Mouse (Mus musculus) splenic B cell, adult 2 months (primary cell): ENCODE data around the gene Prrt4.
"Not testable (repeated sequence)": the region's sequence is repeated elsewhere in the genome, so short reads cannot be mapped to it uniquely, and the experiment has no call there.

Experiments
- DNase-seq: peaks from one replicate; pipeline ENCODE4 v3.0.0-alpha.2; 2011; ENCODE audit warnings: low read depth, low spot score
- H3K27me3 ChIP-seq: 2 replicates; pipeline ENCODE4 v1.6.1; 2012; ENCODE audit warnings: mild to moderate bottlenecking, low read length, moderate library complexity, mixed read lengths; ENCODE audit not compliant: control insufficient read depth, poor library complexity, insufficient read depth, severe bottlenecking
- H3K36me3 ChIP-seq: 2 replicates; pipeline ENCODE4 v1.6.1; 2012; ENCODE audit warnings: mild to moderate bottlenecking, low read length, moderate library complexity, mixed read lengths; ENCODE audit not compliant: control insufficient read depth, poor library complexity, insufficient read depth, severe bottlenecking

Gene Prrt4

DNA sequence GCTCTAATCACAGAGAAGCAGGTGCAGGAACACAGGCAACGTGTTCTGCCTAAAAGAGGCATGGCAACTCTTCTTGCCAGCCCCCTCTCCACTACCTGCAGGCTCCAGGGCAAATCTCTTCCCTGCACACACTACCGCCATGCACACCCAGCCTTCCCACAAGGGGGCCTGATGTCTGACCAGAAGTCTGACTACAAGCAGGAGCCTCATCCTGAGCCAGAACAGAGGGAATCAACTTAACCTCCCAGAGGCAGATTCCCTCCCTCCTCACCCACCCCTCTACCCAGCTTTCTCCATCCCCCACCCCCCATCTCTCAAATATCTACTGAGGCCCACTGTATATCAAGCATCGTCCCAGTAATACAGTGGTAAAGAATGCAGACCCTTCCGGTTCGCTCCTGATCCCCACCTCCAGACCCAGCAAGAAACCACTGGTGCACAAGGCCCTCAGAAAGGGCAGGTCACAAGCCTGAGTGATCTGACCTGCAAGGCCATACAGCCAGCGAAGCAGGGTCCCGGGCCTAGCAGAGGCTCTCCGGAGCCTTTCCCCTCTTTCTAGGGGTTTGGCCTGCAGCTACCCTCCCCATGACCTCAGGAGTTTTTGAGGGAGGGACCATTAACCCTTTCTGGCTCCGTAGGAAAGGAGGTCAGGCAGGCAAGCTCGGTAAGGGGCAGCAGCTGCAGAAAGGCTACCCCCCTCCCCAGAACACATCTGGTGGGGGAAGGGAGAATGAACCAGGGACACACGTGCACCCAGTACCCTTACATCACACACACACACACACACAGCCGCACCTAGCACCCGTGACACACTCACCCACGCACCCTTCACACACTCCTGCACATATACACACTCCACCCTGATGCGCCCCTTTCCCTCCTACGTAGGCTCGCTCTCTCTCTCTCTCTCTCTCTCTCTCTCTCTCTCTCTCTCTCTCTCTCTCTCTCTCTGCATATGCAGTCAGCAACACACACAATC is 1.2 kb downstream of the Prrt4 start:
- H3K36me3 ChIP-seq = no peaks in the 10 kb centered on the region
- DNase-seq = peak; percentile 56
- H3K27me3 ChIP-seq = no peaks in the 10 kb centered on the region

DNA sequence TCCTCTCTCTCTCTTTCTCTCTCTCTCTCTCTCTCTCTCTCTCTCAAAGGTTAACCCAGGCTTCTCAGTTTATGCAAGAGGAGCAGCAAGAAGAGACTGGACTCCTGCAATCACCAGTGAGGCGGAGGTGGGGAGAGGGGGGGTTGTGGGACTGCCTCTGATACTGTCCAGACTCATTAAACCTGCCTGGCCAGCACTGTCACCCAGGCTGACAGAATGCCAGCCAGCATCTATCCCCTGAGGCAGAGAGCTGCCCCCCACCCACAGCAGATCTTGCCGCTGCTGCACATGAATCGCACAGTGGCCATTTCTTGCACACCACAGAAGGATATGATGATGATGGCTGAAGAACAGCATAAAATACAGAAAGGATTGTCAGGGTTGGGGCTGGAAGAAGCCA is 4.3 kb downstream of the Prrt4 start:
- no peak for DNase-seq
- no peaks in the 10 kb centered on the region for H3K27me3 ChIP-seq
- no peaks in the 10 kb centered on the region for H3K36me3 ChIP-seq

DNA sequence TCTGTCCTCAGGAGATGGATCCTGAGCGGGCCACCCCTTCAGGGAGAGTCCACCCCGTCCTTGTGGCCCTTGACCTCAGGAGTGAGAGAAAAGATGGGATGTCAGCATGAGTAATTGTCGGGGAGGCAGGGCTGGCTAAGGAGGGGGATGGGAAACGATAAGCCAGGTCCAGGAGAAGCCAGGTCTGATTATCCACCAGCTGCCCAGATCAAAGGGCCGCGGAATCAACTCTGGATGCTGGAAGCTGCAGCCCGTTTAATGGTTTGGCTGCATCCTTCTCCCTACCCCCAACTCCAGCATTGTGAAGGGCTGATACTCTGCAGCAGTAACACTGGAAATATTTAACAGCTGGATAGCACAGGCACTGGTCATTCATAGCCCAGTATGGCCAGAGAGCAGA is 5.0 kb downstream of the Prrt4 start:
- DNase-seq = no peak
- Histone ChIP-seq H3K36me3 (no peaks in the 10 kb centered on the region), H3K27me3 (no peaks in the 10 kb centered on the region)

DNA sequence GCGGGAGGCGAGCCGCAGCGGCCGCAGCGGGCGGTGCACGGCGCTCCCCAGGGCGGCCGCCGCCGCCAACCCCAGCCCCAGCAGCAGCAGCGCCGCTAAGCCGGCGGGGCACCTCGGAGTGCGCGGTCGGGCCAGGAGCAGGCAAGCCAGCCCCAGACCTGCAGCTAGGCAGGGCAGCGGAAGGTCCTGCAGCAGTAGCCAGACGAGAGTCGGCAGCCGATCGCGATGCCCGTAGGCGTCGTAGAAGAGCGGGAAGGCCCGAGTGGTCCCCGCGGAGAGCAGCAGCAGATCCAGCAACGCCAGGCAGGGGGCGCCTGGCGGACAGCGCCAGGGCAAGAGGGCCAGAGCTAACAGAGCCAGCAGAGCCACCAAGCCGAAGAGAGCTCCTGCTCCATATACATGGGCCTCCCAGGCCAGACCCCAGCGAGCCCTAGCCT is 8.4 kb downstream of the Prrt4 start:
- peak; percentile 81 for DNase-seq
- Histone ChIP-seq H3K36me3 (no peaks in the 10 kb centered on the region), H3K27me3 (no peaks in the 10 kb centered on the region)

DNA sequence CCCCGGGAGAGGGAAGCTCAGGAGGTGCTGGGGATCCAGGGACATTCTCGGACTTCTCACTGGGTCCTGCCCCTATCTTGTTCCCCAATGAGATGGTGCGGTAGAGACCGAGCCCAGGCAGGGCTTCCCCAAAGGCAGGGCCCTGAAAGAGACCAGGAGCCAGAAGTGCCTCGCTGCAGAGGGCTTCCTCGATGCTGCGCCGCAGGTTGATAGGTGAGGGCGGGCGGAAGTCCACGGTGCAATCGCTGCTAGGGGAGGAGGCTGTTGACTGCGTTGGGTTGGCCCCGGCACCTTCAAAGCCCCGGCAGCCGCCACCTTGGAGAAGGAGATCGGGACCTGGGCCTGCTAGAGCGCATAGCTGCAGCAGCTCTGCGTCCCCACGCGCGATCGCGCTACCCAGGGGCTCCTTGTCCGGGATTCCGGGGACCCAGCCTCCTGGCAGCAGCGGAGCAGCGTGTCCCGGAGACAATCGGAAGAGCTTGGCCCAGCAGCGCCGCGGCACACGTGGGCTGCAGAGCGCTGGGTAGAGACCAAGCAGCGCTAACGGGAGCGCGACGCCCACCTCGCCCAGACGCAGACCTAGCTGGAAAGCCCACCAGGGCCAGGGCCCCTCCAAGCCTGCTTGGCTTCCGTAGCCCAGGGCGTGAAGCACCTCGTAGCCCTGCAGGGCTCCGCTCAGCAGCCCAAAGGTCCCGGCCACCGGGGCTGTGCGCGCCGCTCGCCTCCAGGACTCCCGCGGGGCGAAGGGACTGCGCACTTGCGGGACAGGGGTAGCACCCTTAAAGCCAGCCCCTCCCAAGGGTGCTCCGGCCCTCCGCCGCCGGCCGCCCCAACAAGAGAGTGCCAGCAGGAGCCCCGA is 9.1 kb downstream of the Prrt4 start:
- H3K27me3 ChIP-seq = no peaks in the 10 kb centered on the region
- H3K36me3 ChIP-seq = no peaks in the 10 kb centered on the region
- peak; percentile 62 for DNase-seq

DNA sequence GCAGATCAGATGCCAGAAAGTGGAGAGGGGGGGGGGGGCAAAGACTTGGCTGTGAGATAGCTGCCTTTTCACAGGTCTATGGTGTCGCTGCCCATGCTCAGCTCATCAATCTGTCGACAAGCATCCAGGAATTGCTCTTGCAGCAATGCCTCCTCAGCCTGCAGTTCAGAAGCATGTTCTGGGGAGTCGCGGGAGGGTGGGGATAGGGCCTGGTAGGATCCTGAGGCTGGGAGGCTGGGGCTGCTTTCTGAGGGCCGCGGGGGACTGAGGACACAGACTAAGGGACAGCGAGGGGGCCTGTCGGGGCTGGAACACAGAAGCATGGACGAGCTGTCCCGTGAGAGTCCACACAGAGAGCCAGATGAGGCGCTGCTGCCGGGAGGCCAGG is 9.7 kb downstream of the Prrt4 start:
- Histone ChIP-seq H3K36me3 (no peaks in the 10 kb centered on the region), H3K27me3 (no peaks in the 10 kb centered on the region)
- no peak for DNase-seq

DNA sequence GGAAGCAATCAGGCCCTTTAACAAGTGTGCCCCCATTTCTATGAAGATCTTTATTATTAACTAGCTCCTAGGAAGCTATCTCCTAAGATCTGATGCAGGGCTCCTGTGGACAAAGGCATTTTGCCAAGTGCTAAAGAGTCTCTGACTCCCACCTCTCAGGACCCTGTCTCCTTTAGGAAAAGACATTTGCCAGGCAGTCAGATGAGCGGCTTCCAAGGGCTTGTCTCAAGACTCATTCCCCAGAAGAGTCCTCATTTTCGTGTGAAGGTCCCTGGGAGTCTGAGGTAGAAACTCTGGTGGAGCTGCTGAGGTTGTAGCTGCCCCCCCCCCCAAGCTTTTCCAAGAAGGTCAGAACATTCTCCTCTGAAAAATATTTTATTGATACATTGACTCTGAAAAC is 10.5 kb downstream of the Prrt4 start:
- no peaks in the 10 kb centered on the region for H3K36me3 ChIP-seq
- no peak for DNase-seq
- H3K27me3 ChIP-seq = no peaks in the 10 kb centered on the region

DNA sequence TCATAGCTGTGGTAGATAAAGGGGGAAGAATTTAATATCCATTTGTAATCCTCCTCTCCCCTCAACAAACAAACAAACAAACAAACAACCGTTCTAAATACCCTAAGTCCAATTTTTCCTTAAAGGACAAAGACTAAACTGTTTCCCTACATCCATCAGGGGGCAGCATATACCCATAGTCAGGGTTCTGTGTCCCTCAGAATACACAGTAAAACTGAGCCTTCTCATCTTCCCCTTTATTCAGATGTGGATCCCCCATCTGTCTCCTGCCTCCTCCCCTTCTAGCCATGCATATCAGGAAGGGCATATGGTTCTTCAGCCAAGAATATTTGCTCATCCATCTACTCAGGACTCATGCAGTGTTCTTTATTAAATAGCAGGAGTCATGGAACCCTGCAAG is 13.2 kb downstream of the Prrt4 start:
- no peaks in the 10 kb centered on the region for H3K36me3 ChIP-seq
- H3K27me3 ChIP-seq = no peaks in the 10 kb centered on the region
- DNase-seq = peak; percentile 78

DNA sequence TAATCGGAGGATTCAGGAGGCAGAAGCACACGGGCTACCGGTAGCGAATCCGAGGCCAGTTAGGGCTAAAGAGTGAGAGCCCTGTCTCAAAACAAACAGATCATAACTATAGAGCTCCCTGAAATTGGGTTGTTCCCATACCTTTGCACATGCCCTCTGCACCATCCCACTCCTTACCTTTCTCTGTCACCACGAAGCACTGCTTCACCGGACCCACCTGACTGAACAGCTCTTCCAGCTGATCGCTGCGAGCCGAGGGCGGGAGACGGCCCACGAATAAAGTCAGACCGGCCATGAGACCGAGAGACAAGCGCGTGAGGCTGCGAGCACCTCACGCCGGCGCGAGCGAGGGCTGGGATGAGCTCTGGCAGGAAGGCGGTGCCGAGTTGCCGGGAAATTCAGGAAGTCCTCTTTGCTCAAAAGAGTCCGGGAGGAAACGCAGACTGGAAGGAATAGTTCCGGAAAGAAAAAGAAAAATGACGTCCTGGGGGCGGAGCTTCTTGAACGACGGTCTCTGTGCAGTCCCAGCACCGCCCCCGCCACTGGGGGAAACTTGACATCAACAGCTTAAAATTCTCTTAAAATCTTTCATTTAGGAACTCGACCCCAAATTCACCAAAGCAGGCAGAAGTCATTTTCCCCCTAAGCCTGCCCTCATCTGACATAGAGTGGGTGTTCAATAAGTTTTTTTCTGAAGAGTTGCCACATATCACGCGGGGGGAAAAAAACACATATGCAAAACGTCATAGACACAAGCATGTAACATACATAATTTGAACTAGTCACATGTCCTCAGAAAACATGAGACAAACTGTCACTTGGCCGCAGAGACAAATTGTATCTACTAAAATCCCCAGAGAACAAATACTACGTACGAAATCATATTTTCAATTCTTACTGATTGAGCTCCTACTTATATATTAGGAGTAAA is 14.8 kb downstream of the Prrt4 start, which contains the start of gene Rbm28:
TSS of gene Rbm28 (minus strand) at position 693 of the 931 bp plus-strand sequence.
- no peaks in the 10 kb centered on the region for H3K27me3 ChIP-seq
- peaks cover 5% of the 10 kb centered on the region; the same call in 1 of the 2 replicates for H3K36me3 ChIP-seq
- DNase-seq = peak; percentile 94

DNA sequence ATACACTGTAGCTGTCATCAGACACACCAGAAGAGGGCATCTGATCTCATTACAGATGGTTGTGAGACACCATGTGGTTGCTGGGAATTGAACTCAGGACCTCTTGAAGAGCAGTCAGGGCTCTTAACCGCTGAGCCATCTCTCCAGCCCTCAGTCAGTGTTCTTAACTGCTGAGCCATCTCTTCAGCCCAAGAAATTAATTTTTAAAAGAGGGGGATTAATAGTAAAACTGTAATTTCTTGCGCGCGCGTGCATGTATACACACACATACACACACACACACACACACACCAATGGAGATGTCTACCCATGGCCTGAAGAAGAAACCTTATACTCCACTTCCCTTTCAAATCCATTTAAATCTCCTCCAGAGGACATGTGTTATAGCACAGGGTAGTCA is 18.1 kb downstream of the Prrt4 start:
- DNase-seq, H3K27me3 ChIP-seq: not testable (repeated sequence)
- peaks cover 13% of the 10 kb centered on the region for H3K36me3 ChIP-seq

DNA sequence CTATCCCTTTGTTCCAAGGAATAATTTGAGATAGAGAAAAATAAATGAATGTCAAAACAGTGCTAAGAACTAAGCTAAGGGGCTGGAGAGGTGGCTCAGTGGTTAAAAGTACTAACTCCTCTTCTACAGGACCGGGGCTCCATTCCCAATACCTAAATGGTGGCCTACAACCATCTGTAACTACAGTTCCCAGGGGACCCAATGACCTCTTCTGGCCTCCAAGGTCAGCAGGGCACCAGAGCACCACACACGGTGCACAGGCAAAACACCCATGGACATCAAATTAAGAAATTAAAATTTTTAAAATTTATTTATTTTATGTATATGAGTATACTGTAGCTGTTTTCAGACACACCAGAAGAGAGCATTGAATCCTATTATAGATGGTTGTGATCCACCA is 18.6 kb downstream of the Prrt4 start:
- DNase-seq = no peak
- Histone ChIP-seq H3K27me3 (no peaks in the 10 kb centered on the region), H3K36me3 (peaks cover 13% of the 10 kb centered on the region)

DNA sequence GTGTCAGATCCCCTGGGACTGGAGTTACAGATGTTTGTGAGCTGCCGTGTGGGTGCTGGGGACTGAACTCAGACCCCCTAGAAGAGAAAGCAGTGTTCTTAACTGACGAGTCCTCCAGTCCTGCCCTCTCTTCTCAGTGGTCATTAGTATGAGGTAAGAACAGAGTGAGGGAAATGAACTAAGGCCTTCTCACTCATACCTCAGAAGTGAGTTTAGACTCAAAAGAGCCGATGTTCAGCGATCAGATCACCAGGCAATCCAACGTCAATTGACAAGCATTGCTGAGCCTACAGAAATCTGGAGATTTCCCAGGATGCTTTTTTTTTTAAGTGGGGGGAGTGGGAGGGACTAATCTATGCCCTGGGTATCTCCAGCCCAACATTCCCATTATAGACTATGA is 23.1 kb downstream of the Prrt4 start:
- Histone ChIP-seq H3K27me3 (no peaks in the 10 kb centered on the region), H3K36me3 (peaks cover 19% of the 10 kb centered on the region)
- DNase-seq = no peak

DNA sequence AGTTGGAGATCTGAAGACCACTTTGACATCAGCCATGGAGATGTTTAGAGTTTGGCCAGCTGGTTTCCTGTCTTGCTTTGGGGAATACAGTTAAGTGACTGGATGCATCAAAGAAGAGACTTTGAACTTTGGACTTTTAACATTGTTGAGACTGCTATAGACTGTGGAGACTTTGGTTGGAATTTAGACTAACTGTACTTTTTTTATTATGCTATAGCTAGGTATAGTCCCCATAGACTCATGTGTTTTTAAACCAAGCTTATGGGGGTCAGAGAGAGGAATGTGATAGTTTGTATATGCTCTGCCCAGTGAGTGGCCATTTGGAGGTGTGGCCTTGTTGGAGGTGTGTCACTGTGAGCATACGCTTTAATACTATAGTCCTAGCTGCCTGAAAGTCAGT is 29.4 kb downstream of the Prrt4 start:
- Histone ChIP-seq H3K36me3 (peaks cover 6% of the 10 kb centered on the region), H3K27me3 (no peaks in the 10 kb centered on the region)
- no peak for DNase-seq

DNA sequence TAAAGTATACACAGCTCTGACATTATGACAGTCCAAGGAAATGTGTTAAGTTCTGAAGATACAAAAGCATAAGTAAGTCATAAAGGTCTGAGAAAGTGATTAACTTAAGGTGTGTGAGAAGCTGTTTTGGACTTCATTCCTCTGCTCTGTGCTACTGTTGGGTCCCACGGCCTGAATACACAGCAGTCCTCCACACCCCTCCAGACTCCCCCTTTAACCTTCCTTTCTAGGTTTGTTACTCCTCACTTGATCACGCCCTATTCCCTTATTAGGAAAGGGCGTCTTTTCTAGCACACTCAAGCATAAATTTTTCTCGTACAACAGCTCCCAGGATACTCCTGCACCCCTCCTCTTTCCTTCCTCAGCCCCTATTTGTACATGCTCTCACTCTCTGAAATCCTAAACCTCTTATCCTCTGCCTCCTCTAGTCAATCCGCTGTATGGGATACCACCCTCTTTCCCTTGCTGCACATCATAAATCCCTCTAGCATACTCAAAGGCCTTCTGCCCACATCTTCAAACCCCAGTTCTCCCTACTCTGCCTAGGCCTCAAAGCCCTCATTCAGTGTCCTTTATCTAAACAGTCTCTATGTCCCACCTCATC is 31.9 kb downstream of the Prrt4 start:
- H3K27me3 ChIP-seq = no peaks in the 10 kb centered on the region
- DNase-seq = no peak
- peaks cover 2% of the 10 kb centered on the region; the same call in 1 of the 2 replicates for H3K36me3 ChIP-seq
